Mouse (Mus musculus): ENCODE results near the gene Rbm4b.
"Not testable (repeated sequence)": the region's sequence is repeated elsewhere in the genome, so short reads cannot be mapped to it uniquely, and the experiment has no call there.

Gene Rbm4b

GRCm38 (mm10) chr19:4803283-4803682 lies 47.0 kb downstream of the Rbm4b start:
- ATAC-seq (ENCODE audit: low TSS enrichment), result no peak

- ATAC-seq (ENCODE audit: low TSS enrichment), result no peak
Measured at GRCm38 (mm10) chr19:4810309-4810708, 54.0 kb downstream of the Rbm4b start.

DNA sequence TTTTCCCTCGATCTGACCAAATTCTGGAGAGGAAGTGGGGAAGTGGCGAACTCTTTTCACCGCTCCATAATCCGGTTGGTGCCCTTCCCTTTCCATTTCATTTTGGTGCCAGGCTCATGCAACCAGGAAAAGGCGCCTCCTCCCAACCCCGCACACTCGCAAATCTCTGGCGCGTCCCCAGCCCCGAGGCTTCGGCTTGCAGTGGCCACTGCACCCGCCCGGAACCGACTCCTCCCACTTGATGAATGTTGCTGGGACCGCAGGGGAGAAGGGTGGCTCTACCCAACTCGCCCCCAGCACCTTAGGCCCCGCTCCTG lies 54.4 kb downstream of the Rbm4b start:
- no peak; the same call in 1 of the 2 replicates for ATAC-seq (ENCODE audit: low TSS enrichment)

- peak; percentile 97 for ATAC-seq (ENCODE audit: low TSS enrichment)
Measured at GRCm38 (mm10) chr19:4811063-4811908, 55.0 kb downstream of the Rbm4b start, which contains the start of the genes Gm21992 and Rbm14. Gm21992 (minus strand) TSS chr19:4811612. Rbm14 (minus strand) TSS chr19:4811634.

GRCm38 (mm10) chr19:4811909-4812242 lies 55.6 kb downstream of the Rbm4b start:
- ATAC-seq (ENCODE audit: low TSS enrichment), result no peak; the same call in 1 of the 2 replicates

DNA sequence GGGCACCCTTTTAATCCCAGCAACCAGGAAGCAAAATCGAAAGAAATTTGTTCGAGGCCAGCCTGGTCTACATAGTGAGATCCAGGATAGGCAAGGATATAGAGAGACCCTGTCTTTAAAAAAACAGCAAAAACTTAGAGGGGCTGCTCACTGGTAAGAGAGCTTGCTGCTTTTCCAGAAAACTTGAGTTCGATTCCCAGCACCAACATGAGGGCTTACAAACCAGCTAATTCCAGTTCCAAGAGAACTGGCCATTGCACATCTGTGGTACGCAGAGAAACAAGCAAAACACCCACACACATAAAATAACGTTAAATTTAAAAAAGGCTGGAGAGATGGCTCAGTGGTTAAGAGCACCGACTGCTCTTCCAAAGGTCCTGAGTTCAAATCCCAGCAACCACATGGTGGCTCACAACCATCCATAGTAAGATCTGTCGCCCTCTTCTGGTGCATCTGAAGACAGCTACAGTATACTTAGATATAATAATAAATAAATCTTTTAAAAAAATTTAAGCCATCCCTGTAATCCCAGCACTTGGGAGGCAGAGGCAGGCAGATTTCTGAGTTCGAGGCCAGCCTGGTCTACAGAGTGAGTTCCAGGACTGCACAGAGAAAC lies 56.1 kb downstream of the Rbm4b start:
- ATAC-seq (ENCODE audit: low TSS enrichment), result not testable (repeated sequence)

GRCm38 (mm10) chr19:4813015-4813414 lies 56.7 kb downstream of the Rbm4b start:
- ATAC-seq (ENCODE audit: low TSS enrichment), result no peak

Data from frontal cortex, adult (tissue).